Mouse (Mus musculus) heart, adult 2 months (tissue): ENCODE data around the gene Ncoa5. TPM values are rescaled to one million over a fixed set of nuclear protein-coding genes. Genes with fewer than 3 reads are reported as not detected.

Experiments
- DNase-seq, 2 experiments: peaks; one replicate each; pipeline ENCODE4 v3.0.0; 2021
- H3K27ac ChIP-seq: fragments of 200-600 bp; 2 replicates; pipeline ENCODE4 v1.8.1; 2022
- H3K27me3 ChIP-seq: fragments of 200-500 bp; 2 replicates; pipeline ENCODE4 v1.6.1; 2012; ENCODE audit warnings: mild to moderate bottlenecking, low read length, inconsistent platforms, mixed read lengths; ENCODE audit not compliant: control insufficient read depth, insufficient read depth
- H3K36me3 ChIP-seq: fragments of 200-500 bp; 2 replicates; pipeline ENCODE4 v1.6.1; 2012; ENCODE audit warnings: low read length, inconsistent platforms; ENCODE audit not compliant: control insufficient read depth, insufficient read depth
- H3K4me1 ChIP-seq: fragments of 200-500 bp; 2 replicates; pipeline ENCODE4 v1.6.1; 2011; ENCODE audit warnings: low read length; ENCODE audit not compliant: control insufficient read depth, insufficient read depth
- H3K4me3 ChIP-seq: fragments of 200-600 bp; 2 replicates; pipeline ENCODE4 v1.8.1; 2022
- H3K79me2 ChIP-seq: fragments of 200-500 bp; replicated peaks from 2 replicates; pipeline ENCODE4 v1.6.1; 2012; ENCODE audit warnings: mild to moderate bottlenecking, inconsistent platforms, low read length, moderate library complexity, mixed read lengths; ENCODE audit not compliant: control insufficient read depth, insufficient read depth
- H3K9ac ChIP-seq: fragments of 200-500 bp; 2 replicates; pipeline ENCODE4 v1.6.1; 2012; ENCODE audit warnings: low read depth, mild to moderate bottlenecking, control low read depth, inconsistent platforms, low read length, mixed read lengths
- CTCF ChIP-seq: fragments of 200-600 bp; IDR thresholded peaks from 2 replicates; pipeline ENCODE4 v1.8.1; 2022; ENCODE audit warnings: antibody characterized with exemption, mild to moderate bottlenecking, moderate library complexity
- EP300 ChIP-seq: fragments of 200-500 bp; IDR thresholded peaks from 2 replicates; pipeline ENCODE4 v1.6.1; 2011; ENCODE audit warnings: low read depth, low read length, control low read depth; ENCODE audit not compliant: insufficient read depth
- POLR2A ChIP-seq: fragments of 200-500 bp; IDR thresholded peaks from 2 replicates; pipeline ENCODE4 v1.6.1; 2011; ENCODE audit warnings: mild to moderate bottlenecking, low read depth, low read length, control low read depth; ENCODE audit not compliant: insufficient read depth
- WGBS: fragments of 180-500 bp; shearing (Covaris S2); methylation state at CpG from one replicate; pipeline ENCODE4 v1.1.7; 2018; 5-methylcytosine and 5-hydroxymethylcytosine counted together
- intact Hi-C: fragments of 180-260 bp; cut with DNase I; formaldehyde crosslinking; loops from one replicate; pipeline ENCODE4 v1.15.1; 2025
- polyA plus RNA-seq: library from polyadenylated mRNA; depleted of rRNA; stranded (reverse); fragments of >200 nt; gene quantifications from 2 replicates; pipeline ENCODE4 v1.2.3, GENCODE M21; 2012
- total RNA-seq, 2 experiments: library from RNA; stranded (reverse); gene quantifications; 2 replicates each; pipeline ENCODE4 v1.2.3; 2021

Ncoa5 gene
- total and polyA plus RNA-seq, 3 experiments, result 16.4 to 20.6 (median 18.6) TPM

- Histone ChIP-seq H3K9ac (no peak overlapping the region), H3K79me2 (peaks cover 1% of the 10 kb centered on the region; the same call in 1 of the 2 replicates), H3K27me3 (no peaks in the 10 kb centered on the region; the same call in none of the 2 replicates), H3K4me3 (no peak overlapping the region), H3K27ac (no peak overlapping the region), H3K36me3 (peaks cover 2% of the 10 kb centered on the region; the same call in 1 of the 2 replicates), H3K4me1 (no peaks in the 10 kb centered on the region; the same call in 1 of the 2 replicates)
- DNase-seq, result no peak
- 57% methylated on average over 4 of the region's 4 CpGs for WGBS
- intact Hi-C loops, result loop anchor here (10.0 kb wide), 1 partner anchor 203 kb away; the partner anchor contains the start of genes Ctsa and Neurl2
- TF ChIP-seq CTCF, result no peak
- TF ChIP-seq POLR2A, result no peak
- TF ChIP-seq EP300, result no peak
Observed at GRCm38 (mm10) chr2:165037415-165037814, 2.7 kb upstream of the Ncoa5 start.

- peak overlapping the region; percentile 92 for H3K4me3 ChIP-seq
- H3K4me1 ChIP-seq, result no peaks in the 10 kb centered on the region; the same call in 1 of the 2 replicates
- intact Hi-C loops, result loop anchor here (10.0 kb wide), 1 partner anchor 200 kb away; the partner anchor contains the start of genes Ctsa and Neurl2
- no peaks in the 10 kb centered on the region; the same call in none of the 2 replicates for H3K27me3 ChIP-seq
- H3K79me2 ChIP-seq, result peaks cover 1% of the 10 kb centered on the region; the same call in 1 of the 2 replicates
- DNase-seq, result no peak
- no peak overlapping the region for H3K27ac ChIP-seq
- no peak for TF ChIP-seq EP300
- TF ChIP-seq POLR2A, result no peak
- no peak for TF ChIP-seq CTCF
- WGBS, result 58% methylated on average over 5 of the region's 5 CpGs
- H3K9ac ChIP-seq, result no peak overlapping the region; the same call in 1 of the 2 replicates
- peaks cover 2% of the 10 kb centered on the region; the same call in 1 of the 2 replicates for H3K36me3 ChIP-seq
Observed at GRCm38 (mm10) chr2:165035058-165035431, 378 bp upstream of the Ncoa5 start.

GRCm38 (mm10) chr2:165033306-165033705 is 1.4 kb downstream of the Ncoa5 start:
- peaks cover 4% of the 10 kb centered on the region for H3K79me2 ChIP-seq
- 45% methylated on average over 6 of the region's 6 CpGs for WGBS
- DNase-seq, result no peak
- H3K27me3 ChIP-seq, result no peaks in the 10 kb centered on the region
- TF ChIP-seq EP300 (no peak), CTCF (no peak), POLR2A (no peak)
- H3K36me3 ChIP-seq, result peaks cover 2% of the 10 kb centered on the region; the same call in 1 of the 2 replicates
- intact Hi-C loops, result loop anchor here (2.0 to 10.0 kb wide), 3 partner anchors 69 to 199 kb away; partner anchors contain the start of genes Ctsa, Neurl2 and Zfp335
- no peak overlapping the region; the same call in 1 of the 2 replicates for H3K4me3 ChIP-seq
- no peak overlapping the region for H3K9ac ChIP-seq
- no peaks in the 10 kb centered on the region; the same call in 1 of the 2 replicates for H3K4me1 ChIP-seq
- H3K27ac ChIP-seq, result no peak overlapping the region

- Histone ChIP-seq H3K79me2 (peaks cover 6% of the 10 kb centered on the region), H3K4me1 (no peaks in the 10 kb centered on the region; the same call in 1 of the 2 replicates), H3K9ac (no peak overlapping the region), H3K27me3 (no peaks in the 10 kb centered on the region), H3K36me3 (peaks cover 2% of the 10 kb centered on the region; the same call in 1 of the 2 replicates), H3K4me3 (no peak overlapping the region), H3K27ac (no peak overlapping the region)
- no peak for DNase-seq
- intact Hi-C loops, result loop anchor here (2.0 to 10.0 kb wide), 3 partner anchors 68 to 198 kb away; partner anchors contain the start of genes Ctsa, Neurl2 and Zfp335
- 55% methylated on average over 3 of the region's 3 CpGs for WGBS
- TF ChIP-seq EP300, result no peak
- no peak for TF ChIP-seq POLR2A
- peak; percentile 64 for TF ChIP-seq CTCF
Observed at GRCm38 (mm10) chr2:165032533-165032932, 2.1 kb downstream of the Ncoa5 start.

GRCm38 (mm10) chr2:165027163-165027562 is 7.5 kb downstream of the Ncoa5 start:
- Histone ChIP-seq H3K27ac (no peak overlapping the region), H3K9ac (no peak overlapping the region), H3K36me3 (no peaks in the 10 kb centered on the region; the same call in none of the 2 replicates), H3K27me3 (no peaks in the 10 kb centered on the region), H3K4me3 (no peak overlapping the region), H3K4me1 (no peaks in the 10 kb centered on the region; the same call in none of the 2 replicates), H3K79me2 (peaks cover 9% of the 10 kb centered on the region; the same call in 1 of the 2 replicates)
- DNase-seq, result no peak
- intact Hi-C loops, result no loop called here
- TF ChIP-seq POLR2A (no peak), CTCF (no peak)
- 50% methylated on average over 1 of the region's 1 CpGs for WGBS

GRCm38 (mm10) chr2:165020490-165020889 is 14.2 kb downstream of the Ncoa5 start:
- TF ChIP-seq POLR2A (no peak), CTCF (no peak), EP300 (no peak)
- Histone ChIP-seq H3K36me3 (no peaks in the 10 kb centered on the region), H3K9ac (no peak overlapping the region), H3K79me2 (peaks cover 4% of the 10 kb centered on the region), H3K4me3 (no peak overlapping the region), H3K27ac (no peak overlapping the region), H3K4me1 (no peaks in the 10 kb centered on the region; the same call in 1 of the 2 replicates), H3K27me3 (no peaks in the 10 kb centered on the region)
- DNase-seq, result no peak
- 85% methylated on average over 3 of the region's 3 CpGs for WGBS
- intact Hi-C loops, result no loop called here
